Mouse (Mus musculus) stomach, postnatal 0 days (tissue): ENCODE results near the gene Shc2.

ENCODE experiments used
- CTCF ChIP-seq: IDR thresholded peaks from 2 replicates; pipeline ENCODE4 v1.5.1; 2016; ENCODE audit warnings: antibody characterized with exemption, low read depth, mild to moderate bottlenecking, moderate library complexity
- EP300 ChIP-seq: optimal IDR thresholded peaks from 2 replicates; pipeline ENCODE3; 2016; ENCODE audit warnings: antibody characterized with exemption

DNA sequence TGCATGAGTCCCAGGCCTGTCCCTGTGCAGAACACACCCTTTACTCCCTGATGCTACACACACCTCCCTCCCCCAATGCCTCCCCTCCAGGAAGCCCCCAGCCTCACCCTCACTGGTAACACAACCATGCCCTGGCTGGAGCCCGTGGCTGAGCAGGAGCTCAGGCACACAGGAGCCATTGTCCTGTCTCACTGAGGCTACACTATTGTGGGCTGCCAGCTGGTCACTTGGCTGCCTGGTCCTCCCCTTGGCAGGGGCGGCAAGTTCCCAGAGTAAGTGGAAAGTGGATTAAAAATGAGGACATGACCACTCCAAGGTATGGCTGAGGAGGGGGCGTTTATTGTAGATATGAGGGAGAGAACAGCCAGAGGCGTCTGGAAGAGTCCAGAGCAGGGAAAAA, 31.2 kb downstream of the Shc2 start:
- TF ChIP-seq CTCF (no peak), EP300 (no peak)
